Mouse (Mus musculus): ENCODE data around the gene Il20rb. TPM values are rescaled to one million over a fixed set of nuclear protein-coding genes. Genes with fewer than 3 reads are reported as not detected.

Gene Il20rb
- polyA plus RNA-seq (2016; fragmentation: Nextera tagmentation; extraction: Ambion mirVana) = 1.1 and 1.6 TPM in 2 replicates

- 0 out of 2 replicates have a peak, but pooled peaks cover 6% of the 10 kb centered on the region for H3K36me3 ChIP-seq
- no peak within 1 kb of the TSS for H3K27ac ChIP-seq
- no peak for DNase-seq (ENCODE audit: low spot score)
- no peak within 1 kb of the TSS for H3K4me3 ChIP-seq
- H3K9me3 ChIP-seq = no peaks in the 10 kb centered on the region
- no peaks in the 10 kb centered on the region for H3K27me3 ChIP-seq (ENCODE audit: insufficient read depth, poor library complexity, severe bottlenecking)
- no peaks in the 10 kb centered on the region for H3K4me1 ChIP-seq (replicated peaks)
- 89% methylated on average over 5 of the region's 5 CpGs for WGBS
Observed at GRCm38 (mm10) chr9:100486431-100486830, at the start of gene Il20rb. Gene Il20rb, minus strand, starts transcription at chr9:100486788.

GRCm38 (mm10) chr9:100535618-100536262 lies 49.2 kb upstream of the Il20rb start:
- WGBS = 88% methylated on average over 2 of the region's 2 CpGs
- Histone ChIP-seq H3K27me3 (ENCODE audit: insufficient read depth, poor library complexity, severe bottlenecking) (no peaks in the 10 kb centered on the region), H3K36me3 (0 out of 2 replicates have a peak, but pooled peaks cover 7% of the 10 kb centered on the region), H3K27ac (no peak overlapping the region), H3K4me1 (replicated peaks) (no peaks in the 10 kb centered on the region), H3K4me3 (no peak overlapping the region), H3K9me3 (no peaks in the 10 kb centered on the region)
- DNase-seq (ENCODE audit: low spot score) = no peak

DNA sequence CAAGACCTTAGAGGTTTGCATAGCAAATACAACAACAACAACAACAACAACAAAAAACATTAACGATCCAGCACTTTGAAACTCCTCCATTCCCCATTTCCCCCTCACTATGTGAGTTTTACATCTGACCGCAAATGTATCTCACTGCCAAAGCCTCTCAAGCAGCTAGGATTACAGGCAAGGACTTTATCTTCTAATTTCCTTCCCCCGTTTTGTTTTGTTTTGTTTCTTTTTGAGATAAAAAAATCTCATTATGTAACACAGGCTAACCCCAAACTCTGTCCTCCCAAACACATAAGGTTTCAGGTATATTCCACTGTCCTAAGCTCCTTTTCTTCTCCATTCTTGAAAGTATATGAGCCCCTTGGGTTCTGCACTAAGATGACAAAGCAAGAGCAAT lies 48.1 kb upstream of the Il20rb start:
- H3K27me3 ChIP-seq (ENCODE audit: insufficient read depth, poor library complexity, severe bottlenecking) = no peaks in the 10 kb centered on the region
- H3K4me1 ChIP-seq (replicated peaks) = no peaks in the 10 kb centered on the region
- WGBS = 98% methylated on average over 3 of the region's 3 CpGs
- 0 out of 2 replicates have a peak, but pooled peaks cover 7% of the 10 kb centered on the region for H3K36me3 ChIP-seq
- H3K9me3 ChIP-seq = no peaks in the 10 kb centered on the region
- H3K4me3 ChIP-seq = no peak overlapping the region
- no peak overlapping the region for H3K27ac ChIP-seq
- DNase-seq (ENCODE audit: low spot score) = no peak

- WGBS = 88% methylated on average over 3 of the region's 3 CpGs
- H3K36me3 ChIP-seq = peaks cover 18% of the 10 kb centered on the region
- no peak for DNase-seq (ENCODE audit: low spot score)
- H3K9me3 ChIP-seq = peaks cover 9% of the 10 kb centered on the region
- H3K4me3 ChIP-seq = no peak overlapping the region
- H3K27ac ChIP-seq = no peak overlapping the region
- H3K4me1 ChIP-seq (replicated peaks) = no peaks in the 10 kb centered on the region
- H3K27me3 ChIP-seq (ENCODE audit: insufficient read depth, poor library complexity, severe bottlenecking) = no peaks in the 10 kb centered on the region
Observed at GRCm38 (mm10) chr9:100532847-100533505, 46.4 kb upstream of the Il20rb start.

GRCm38 (mm10) chr9:100531296-100531695 lies 44.7 kb upstream of the Il20rb start:
- H3K4me1 ChIP-seq (replicated peaks) = no peaks in the 10 kb centered on the region
- 90% methylated on average over 1 of the region's 1 CpGs for WGBS
- H3K27ac ChIP-seq = no peak overlapping the region
- H3K9me3 ChIP-seq = peaks cover 9% of the 10 kb centered on the region
- no peak overlapping the region for H3K4me3 ChIP-seq
- DNase-seq (ENCODE audit: low spot score) = no peak
- no peaks in the 10 kb centered on the region for H3K27me3 ChIP-seq (ENCODE audit: insufficient read depth, poor library complexity, severe bottlenecking)
- H3K36me3 ChIP-seq = peaks cover 12% of the 10 kb centered on the region

DNA sequence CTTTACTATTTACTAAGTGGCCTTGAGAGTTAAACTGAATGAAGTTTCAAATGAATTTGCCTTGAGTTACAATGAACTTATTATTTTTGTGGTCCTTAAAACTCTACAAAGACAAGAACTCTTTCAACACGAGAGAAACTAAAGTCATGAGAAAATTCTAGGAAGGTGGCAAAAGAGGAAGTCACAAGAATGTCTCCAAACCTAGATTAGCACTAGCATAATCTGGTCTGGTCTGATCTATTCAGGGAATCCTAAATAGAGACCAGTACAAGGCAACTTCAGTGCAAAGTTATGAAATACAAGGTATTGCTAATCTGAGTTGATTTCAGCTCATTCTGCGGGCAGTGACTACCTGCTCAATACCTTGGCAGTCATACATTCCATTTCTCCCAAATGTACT lies 38.6 kb upstream of the Il20rb start:
- WGBS = 86% methylated on average over 2 of the region's 2 CpGs
- Histone ChIP-seq H3K9me3 (peaks cover 9% of the 10 kb centered on the region), H3K4me3 (no peak overlapping the region)

DNA sequence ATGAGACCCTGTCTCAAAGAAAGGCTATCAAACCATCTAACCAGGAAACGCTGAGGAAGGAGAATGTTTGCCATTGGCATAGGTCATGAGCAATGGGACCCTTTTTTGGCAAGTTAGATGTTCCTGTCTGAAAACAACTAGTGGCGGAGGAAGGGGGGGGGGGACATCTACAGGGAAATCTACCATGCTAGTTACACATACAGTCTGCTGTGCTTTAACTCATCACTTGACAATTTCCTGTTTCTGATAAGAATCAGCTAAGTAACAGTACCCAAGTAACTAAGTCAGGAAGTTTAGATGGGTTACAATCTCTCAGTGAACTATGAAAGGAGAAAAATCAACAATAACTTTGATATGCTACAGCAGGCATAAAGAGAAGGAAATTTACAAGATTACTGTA lies 35.4 kb upstream of the Il20rb start:
- H3K9me3 ChIP-seq = no peaks in the 10 kb centered on the region
- no peaks in the 10 kb centered on the region for H3K4me1 ChIP-seq (replicated peaks)
- 87% methylated on average over 2 of the region's 2 CpGs for WGBS
- H3K36me3 ChIP-seq = no peaks in the 10 kb centered on the region
- no peak for DNase-seq (ENCODE audit: low spot score)
- H3K4me3 ChIP-seq = no peak overlapping the region
- H3K27me3 ChIP-seq (ENCODE audit: insufficient read depth, poor library complexity, severe bottlenecking) = no peaks in the 10 kb centered on the region
- H3K27ac ChIP-seq = no peak overlapping the region

More for the DNA sequence above, 38.6 kb upstream of the Il20rb start:
- no peak overlapping the region for H3K27ac ChIP-seq
- H3K27me3 ChIP-seq (ENCODE audit: insufficient read depth, poor library complexity, severe bottlenecking) = no peaks in the 10 kb centered on the region
- no peaks in the 10 kb centered on the region for H3K4me1 ChIP-seq (replicated peaks)
- H3K36me3 ChIP-seq = peaks cover 10% of the 10 kb centered on the region
- no peak for DNase-seq (ENCODE audit: low spot score)

- no peaks in the 10 kb centered on the region for H3K9me3 ChIP-seq
- no peak overlapping the region for H3K4me3 ChIP-seq
- H3K36me3 ChIP-seq = no peaks in the 10 kb centered on the region
- no peaks in the 10 kb centered on the region for H3K27me3 ChIP-seq (ENCODE audit: insufficient read depth, poor library complexity, severe bottlenecking)
- no peak overlapping the region for H3K27ac ChIP-seq
- 1% methylated on average over 2 of the region's 2 CpGs for WGBS
- peak; percentile 26 for DNase-seq (ENCODE audit: low spot score)
- no peaks in the 10 kb centered on the region for H3K4me1 ChIP-seq (replicated peaks)
Observed at GRCm38 (mm10) chr9:100520586-100520985, 34.0 kb upstream of the Il20rb start.

GRCm38 (mm10) chr9:100520012-100520411 lies 33.4 kb upstream of the Il20rb start:
- H3K9me3 ChIP-seq = no peaks in the 10 kb centered on the region
- no peak overlapping the region for H3K4me3 ChIP-seq
- DNase-seq (ENCODE audit: low spot score) = no peak
- no peaks in the 10 kb centered on the region for H3K27me3 ChIP-seq (ENCODE audit: insufficient read depth, poor library complexity, severe bottlenecking)
- 94% methylated on average over 3 of the region's 3 CpGs for WGBS
- no peaks in the 10 kb centered on the region for H3K36me3 ChIP-seq
- H3K4me1 ChIP-seq (replicated peaks) = no peaks in the 10 kb centered on the region
- H3K27ac ChIP-seq = no peak overlapping the region

- no peak for DNase-seq (ENCODE audit: low spot score)
- H3K27ac ChIP-seq = no peak overlapping the region
- no peaks in the 10 kb centered on the region for H3K9me3 ChIP-seq
- no peaks in the 10 kb centered on the region for H3K4me1 ChIP-seq (replicated peaks)
- H3K27me3 ChIP-seq (ENCODE audit: insufficient read depth, poor library complexity, severe bottlenecking) = no peaks in the 10 kb centered on the region
- peaks cover 13% of the 10 kb centered on the region for H3K36me3 ChIP-seq
- no peak overlapping the region for H3K4me3 ChIP-seq
- WGBS = 86% methylated on average over 2 of the region's 2 CpGs
Observed at GRCm38 (mm10) chr9:100507581-100507980, 21.0 kb upstream of the Il20rb start.

GRCm38 (mm10) chr9:100506652-100507051 lies 20.1 kb upstream of the Il20rb start:
- WGBS = 79% methylated on average over 2 of the region's 2 CpGs

DNA sequence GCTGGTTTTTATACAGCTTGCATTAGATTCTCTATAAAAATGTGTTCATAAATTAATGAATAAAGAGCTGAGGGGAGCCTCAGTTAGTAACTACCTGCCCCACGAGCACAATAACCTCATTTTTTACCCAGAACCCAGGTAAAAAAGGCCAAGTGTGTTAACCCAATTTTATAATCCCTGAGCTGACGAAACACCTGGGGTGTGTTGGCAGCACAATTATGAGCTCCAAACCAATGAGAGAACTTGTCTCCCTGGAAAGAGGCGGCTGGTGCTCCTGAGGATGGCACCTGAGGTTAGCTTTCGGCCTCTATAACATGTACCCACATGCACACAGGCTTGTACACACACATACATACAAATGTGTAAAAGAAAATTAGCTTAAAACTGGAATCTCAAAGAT lies 18.9 kb upstream of the Il20rb start:
- no peak for DNase-seq (ENCODE audit: low spot score)
- 93% methylated on average over 4 of the region's 4 CpGs for WGBS

More at GRCm38 (mm10) chr9:100506652-100507051, 20.1 kb upstream of the Il20rb start:
- Histone ChIP-seq H3K27me3 (ENCODE audit: insufficient read depth, poor library complexity, severe bottlenecking) (no peaks in the 10 kb centered on the region), H3K36me3 (peaks cover 15% of the 10 kb centered on the region), H3K27ac (no peak overlapping the region), H3K4me3 (no peak overlapping the region), H3K4me1 (replicated peaks) (no peaks in the 10 kb centered on the region), H3K9me3 (no peaks in the 10 kb centered on the region)
- DNase-seq (ENCODE audit: low spot score) = no peak

DNA sequence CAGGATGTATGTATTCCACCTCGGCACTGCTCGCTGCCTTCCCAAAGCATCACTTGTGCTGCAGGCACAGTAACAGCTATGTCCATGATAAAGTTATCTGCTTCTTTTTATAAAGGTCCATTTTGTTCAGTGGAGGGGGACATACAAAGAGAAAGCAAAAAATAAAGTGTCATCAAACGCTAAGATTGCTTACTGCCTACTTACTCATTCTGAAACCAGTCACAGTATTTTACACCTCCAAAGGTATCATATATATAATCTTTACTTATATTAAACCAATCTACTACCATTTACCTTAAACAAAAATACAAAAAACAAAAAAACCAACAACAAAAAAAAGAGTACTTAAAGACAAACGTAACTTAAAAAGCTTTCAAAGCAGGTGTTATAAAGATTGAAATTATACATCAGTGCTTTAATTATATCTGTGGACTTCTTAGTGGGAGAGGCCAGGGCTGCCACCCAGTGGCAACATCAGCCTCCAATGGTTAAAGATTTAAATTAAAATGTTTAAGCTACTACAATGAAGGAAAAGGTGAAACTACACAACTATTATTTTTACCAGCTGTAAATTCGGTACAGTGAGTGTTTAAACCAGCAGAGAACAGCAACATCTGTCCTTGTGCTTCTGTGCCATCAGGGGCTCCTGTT lies 7.1 kb upstream of the Il20rb start:
- H3K27ac ChIP-seq = no peak overlapping the region
- 91% methylated on average over 5 of the region's 5 CpGs for WGBS
- no peak for DNase-seq (ENCODE audit: low spot score)
- no peak overlapping the region for H3K4me3 ChIP-seq
- no peaks in the 10 kb centered on the region for H3K27me3 ChIP-seq (ENCODE audit: insufficient read depth, poor library complexity, severe bottlenecking)
- H3K4me1 ChIP-seq (replicated peaks) = no peaks in the 10 kb centered on the region
- no peaks in the 10 kb centered on the region for H3K9me3 ChIP-seq
- peaks cover 30% of the 10 kb centered on the region; the same call in 1 of the 2 replicates for H3K36me3 ChIP-seq

More for the DNA sequence above, 18.9 kb upstream of the Il20rb start:
- no peak overlapping the region for H3K4me3 ChIP-seq
- no peaks in the 10 kb centered on the region for H3K27me3 ChIP-seq (ENCODE audit: insufficient read depth, poor library complexity, severe bottlenecking)
- no peak overlapping the region for H3K27ac ChIP-seq
- H3K4me1 ChIP-seq (replicated peaks) = no peaks in the 10 kb centered on the region
- H3K36me3 ChIP-seq = peaks cover 19% of the 10 kb centered on the region
- no peaks in the 10 kb centered on the region for H3K9me3 ChIP-seq

All from hindbrain, embryonic 10.5 days (tissue).